Mouse (Mus musculus) CH12.LX (cell line): ENCODE results near the gene Cidec. TPM values are rescaled to one million over a fixed set of nuclear protein-coding genes. Genes with fewer than 3 reads are reported as not detected.

ENCODE experiments used
- DNase-seq: peaks from one replicate; pipeline ENCODE4 v3.0.0-alpha.2; 2013; ENCODE audit errors: extremely low read depth
- H3K27ac ChIP-seq: 2 replicates; pipeline ENCODE4 v1.5.1; 2012; ENCODE audit warnings: low read depth, mild to moderate bottlenecking, control low read depth, moderate library complexity; ENCODE audit not compliant: insufficient read depth
- H3K27me3 ChIP-seq: replicated peaks from 2 replicates; pipeline ENCODE3; 2012; ENCODE audit warnings: inconsistent platforms
- H3K36me3 ChIP-seq, 2 experiments: replicated peaks in 1 of 2; 2 replicates each; pipeline versions ENCODE3 to v1.6.1; 2012; ENCODE audit warnings: inconsistent platforms in 1 of 2, low read length in 1 of 2, mild to moderate bottlenecking in 1 of 2, mixed read lengths in 1 of 2, moderate library complexity in 1 of 2; ENCODE audit not compliant: control insufficient read depth in 1 of 2, insufficient read depth in 1 of 2
- H3K4me1 ChIP-seq, 2 experiments: 2 replicates each; pipeline ENCODE4 v1.6.1; 2012; ENCODE audit warnings: inconsistent platforms in 1 of 2, moderate library complexity in 1 of 2; ENCODE audit not compliant: insufficient read depth in 2 of 2, control insufficient read depth in 1 of 2
- H3K4me2 ChIP-seq: 2 replicates; pipeline ENCODE4 v1.6.1; 2012; ENCODE audit warnings: low read depth, mild to moderate bottlenecking, control low read depth; ENCODE audit not compliant: poor library complexity, insufficient read depth, severe bottlenecking
- H3K4me3 ChIP-seq, 3 experiments: fragments of 150-350 bp in 1 of 3; sonication (generic) in 1 of 3; replicated peaks in 1 of 3; 2 replicates each; pipeline versions ENCODE3 to v1.5.1; 2011 to 2012; ENCODE audit warnings: low read depth in 2 of 3, low read length in 2 of 3, mild to moderate bottlenecking in 2 of 3, moderate library complexity in 2 of 3, control low read depth in 1 of 3, improper control_type of control experiment in 1 of 3, inconsistent platforms in 1 of 3, mixed read lengths in 1 of 3; ENCODE audit not compliant: poor library complexity in 1 of 3
- H3K79me2 ChIP-seq: replicated peaks from 2 replicates; pipeline ENCODE4 v1.6.1; 2012; ENCODE audit warnings: mild to moderate bottlenecking, moderate library complexity; ENCODE audit not compliant: control insufficient read depth, poor library complexity, insufficient read depth, severe bottlenecking; ENCODE audit errors: extremely low read depth
- H3K9ac ChIP-seq: 2 replicates; pipeline ENCODE4 v1.6.1; 2012; ENCODE audit warnings: low read depth, mild to moderate bottlenecking, control low read depth, moderate library complexity; ENCODE audit not compliant: insufficient read depth
- H3K9me3 ChIP-seq: replicated peaks from 2 replicates; pipeline ENCODE3; 2012; ENCODE audit warnings: low read length, inconsistent platforms, mixed read lengths
- BHLHE40 ChIP-seq: IDR thresholded peaks from 2 replicates; pipeline ENCODE4 v1.6.1; 2011; ENCODE audit warnings: mild to moderate bottlenecking, low read depth, low read length, improper control_type of control experiment
- CHD1 ChIP-seq: IDR thresholded peaks from 2 replicates; pipeline ENCODE4 v1.6.1; 2012; ENCODE audit warnings: low read depth, low read length, improper control_type of control experiment, inconsistent platforms
- CTCF ChIP-seq, 2 experiments: IDR thresholded peaks in 1 of 2; conservative IDR thresholded peaks in 1 of 2; 2 replicates each; pipeline ENCODE4 v1.5.1; 2011 to 2012; ENCODE audit warnings: low read depth in 2 of 2, low read length in 2 of 2, improper control_type of control experiment in 1 of 2, inconsistent platforms in 1 of 2, mild to moderate bottlenecking in 1 of 2, moderate library complexity in 1 of 2
- E2F4 ChIP-seq: IDR thresholded peaks from 2 replicates; pipeline ENCODE4 v1.6.1; 2011; ENCODE audit warnings: low read depth, low read length, improper control_type of control experiment; ENCODE audit not compliant: insufficient replicate concordance
- EP300 ChIP-seq: IDR thresholded peaks from 2 replicates; pipeline ENCODE4 v1.6.1; 2011; ENCODE audit warnings: low read length, improper control_type of control experiment
- MAX ChIP-seq: IDR thresholded peaks from 2 replicates; pipeline ENCODE4 v1.6.1; 2011; ENCODE audit warnings: low read length, improper control_type of control experiment
- MEF2A ChIP-seq: IDR thresholded peaks from 2 replicates; pipeline ENCODE4 v1.6.1; 2014; ENCODE audit warnings: low read depth, mild to moderate bottlenecking, inconsistent platforms, low read length, improper control_type of control experiment, borderline replicate concordance
- NELFE ChIP-seq: IDR thresholded peaks from 2 replicates; pipeline ENCODE4 v1.6.1; 2011; ENCODE audit warnings: low read depth, low read length, improper control_type of control experiment
- POLR2A ChIP-seq: IDR thresholded peaks from 2 replicates; pipeline ENCODE4 v1.6.1; 2011; ENCODE audit warnings: low read depth, mild to moderate bottlenecking, improper control_type of control experiment, low read length
- POLR2AphosphoS2 ChIP-seq: IDR thresholded peaks from 2 replicates; pipeline ENCODE4 v1.6.1; 2011; ENCODE audit warnings: low read depth, low read length, improper control_type of control experiment
- RAD21 ChIP-seq: IDR thresholded peaks from 2 replicates; pipeline ENCODE4 v1.6.1; 2011; ENCODE audit warnings: low read depth, mild to moderate bottlenecking, low read length, improper control_type of control experiment, moderate library complexity
- SMC3 ChIP-seq: IDR thresholded peaks from 2 replicates; pipeline ENCODE4 v1.6.1; 2011; ENCODE audit warnings: low read depth, low read length, improper control_type of control experiment
- TBP ChIP-seq: conservative IDR thresholded peaks from 2 replicates; pipeline ENCODE4 v1.6.1; 2011; ENCODE audit warnings: low read depth, low read length, improper control_type of control experiment
- UBTF ChIP-seq: IDR thresholded peaks from 2 replicates; pipeline ENCODE4 v1.6.1; 2012; ENCODE audit warnings: low read depth, mild to moderate bottlenecking, inconsistent platforms, low read length, improper control_type of control experiment, moderate library complexity
- USF1 ChIP-seq: IDR thresholded peaks from 2 replicates; pipeline ENCODE4 v1.6.1; 2014; ENCODE audit warnings: low read depth, mild to moderate bottlenecking, inconsistent platforms, low read length, improper control_type of control experiment
- ZKSCAN1 ChIP-seq: IDR thresholded peaks from 2 replicates; pipeline ENCODE4 v1.6.1; 2012; ENCODE audit warnings: low read depth, inconsistent platforms, low read length, improper control_type of control experiment, borderline replicate concordance
- ZNF384 ChIP-seq: IDR thresholded peaks from 2 replicates; pipeline ENCODE4 v1.6.1; 2012; ENCODE audit warnings: low read depth, low read length, improper control_type of control experiment, inconsistent platforms
- dilution Hi-C: fragments of 300-500 bp; cut with MboI; formaldehyde crosslinking; loops from 2 replicates; pipeline ENCODE4 v1.14.3; 2020; ENCODE audit warnings: low sequenced_read_pairs; ENCODE audit not compliant: extremely low pct_unique_long_range_greater_than_20kb, extremely low pct_ligation_motif_present
- in situ Hi-C: fragments of 300-500 bp; cut with MboI; formaldehyde crosslinking; loops from 3 replicates; pipeline ENCODE4 v1.14.3; 2019; ENCODE audit warnings: low sequenced_read_pairs, low pct_ligation_motif_present, low pct_unique_long_range_greater_than_20kb, mixed read lengths
- polyA plus RNA-seq: library from polyadenylated mRNA; unstranded; fragments of >175 nt; gene quantifications from 2 replicates; pipeline ENCODE4 v1.2.1, GENCODE M21; 2012; ENCODE audit warnings: low read depth; ENCODE audit not compliant: insufficient read length
- total RNA-seq, 2 experiments: library from RNA; depleted of rRNA; stranded (reverse); fragments of 300-350 nt in 1 of 2; fragments of >200 nt in 1 of 2; gene quantifications; 2 replicates each; pipeline ENCODE4 v1.2.3; 2012 to 2014

The Cidec gene
- total and polyA plus RNA-seq, 3 experiments, result not detected

- dilution Hi-C loops, result no loop called here
- H3K4me2 ChIP-seq, result no peak overlapping the region; the same call in 1 of the 2 replicates
- in situ Hi-C loops, result no loop called here
Measured at GRCm38 (mm10) chr6:113468512-113468911, 33.0 kb upstream of the Cidec start.

DNA sequence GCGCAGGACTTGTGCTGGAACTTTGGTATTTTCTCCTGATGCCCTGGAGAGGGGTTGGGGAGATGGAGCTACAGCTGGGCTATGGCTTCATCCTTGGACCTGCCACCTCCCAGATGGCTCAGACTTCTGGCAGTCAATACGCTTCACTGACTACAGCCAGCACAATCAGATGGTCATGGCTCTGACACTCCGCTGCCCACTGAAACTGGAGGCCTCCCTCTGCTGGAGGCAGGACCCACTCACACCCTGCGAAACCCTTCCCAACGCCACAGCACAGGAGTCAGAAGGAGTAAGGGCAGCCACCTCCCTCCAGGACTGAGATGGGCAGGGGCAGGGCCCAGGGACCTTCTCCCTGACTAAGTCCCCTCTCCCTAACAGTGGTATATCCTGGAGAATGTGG, 30.0 kb upstream of the Cidec start:
- TF ChIP-seq CTCF (conservative IDR thresholded peaks at IDR 0.05 in 1 of 2, IDR thresholded peaks at IDR 0.05 in 1 of 2; ENCODE audit: low read depth in 2 of 2, low read length in 2 of 2) (peak in 1 of 2 experiments; percentile 39; a peak in 2 of 4 replicates), SMC3 (0 out of 2 replicates have a peak, but pooled peaks have one; percentile 12), EP300 (no peak), TBP (no peak)
- in situ Hi-C loops, result no loop called here
- H3K4me2 ChIP-seq, result no peak overlapping the region
- H3K36me3 ChIP-seq, result no peaks in the 10 kb centered on the region
- H3K27ac ChIP-seq, result no peak overlapping the region
- DNase-seq, result no peak
- no peaks in the 10 kb centered on the region for H3K9me3 ChIP-seq
- no peak overlapping the region for H3K4me3 ChIP-seq
- dilution Hi-C loops, result no loop called here
- no peaks in the 10 kb centered on the region for H3K79me2 ChIP-seq
- H3K27me3 ChIP-seq, result peaks cover 30% of the 10 kb centered on the region
- H3K9ac ChIP-seq, result no peak overlapping the region
- peaks cover 13 to 19% of the 10 kb centered on the region in 2 experiments; a peak in 3 of 4 replicates for H3K4me1 ChIP-seq

More at GRCm38 (mm10) chr6:113468512-113468911, 33.0 kb upstream of the Cidec start:
- H3K9ac ChIP-seq, result no peak overlapping the region
- no peaks in the 10 kb centered on the region for H3K36me3 ChIP-seq
- H3K9me3 ChIP-seq, result no peaks in the 10 kb centered on the region
- peaks cover 40% of the 10 kb centered on the region for H3K27me3 ChIP-seq
- no peak for DNase-seq
- H3K27ac ChIP-seq, result no peak overlapping the region
- no peak overlapping the region for H3K4me3 ChIP-seq
- TF ChIP-seq BHLHE40, result no peak
- no peak for TF ChIP-seq E2F4
- peaks cover 13 to 19% of the 10 kb centered on the region in 2 experiments; a peak in 3 of 4 replicates for H3K4me1 ChIP-seq
- no peaks in the 10 kb centered on the region for H3K79me2 ChIP-seq

DNA sequence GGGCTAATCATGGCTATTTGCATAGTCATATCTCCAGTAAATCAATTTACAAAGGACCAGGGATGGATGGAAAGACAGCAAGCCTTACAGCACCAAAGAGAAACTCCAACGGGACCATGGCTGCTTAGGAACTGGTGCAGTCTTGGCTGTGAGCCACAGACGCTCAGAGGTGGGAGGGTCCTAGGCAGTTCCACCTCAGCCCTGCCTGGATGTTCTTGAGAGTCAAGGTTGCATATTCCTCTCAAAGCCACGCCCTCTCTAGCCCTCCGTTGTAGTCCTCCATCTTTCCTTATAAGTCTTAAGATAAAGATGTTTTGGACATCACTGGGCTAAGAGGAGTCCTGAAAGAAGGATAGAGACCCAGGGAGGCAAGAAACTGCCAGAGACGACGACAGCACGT, 28.5 kb upstream of the Cidec start:
- in situ Hi-C loops (no loop called here), dilution Hi-C loops (no loop called here)
- no peak overlapping the region for H3K4me3 ChIP-seq
- no peaks in the 10 kb centered on the region for H3K9me3 ChIP-seq
- H3K27me3 ChIP-seq, result peaks cover 41% of the 10 kb centered on the region
- TF ChIP-seq POLR2AphosphoS2 (no peak), ZKSCAN1 (no peak), UBTF (no peak), RAD21 (no peak), NELFE (no peak), EP300 (no peak), CHD1 (no peak), USF1 (no peak), MEF2A (no peak), ZNF384 (no peak), MAX (no peak), POLR2A (no peak)
- H3K4me1 ChIP-seq, result peaks cover 13 to 19% of the 10 kb centered on the region in 2 experiments; a peak in 3 of 4 replicates
- no peak overlapping the region for H3K9ac ChIP-seq
- DNase-seq, result no peak
- no peak overlapping the region for H3K27ac ChIP-seq
- no peaks in the 10 kb centered on the region for H3K79me2 ChIP-seq
- no peaks in the 10 kb centered on the region for H3K36me3 ChIP-seq
- H3K4me2 ChIP-seq, result no peak overlapping the region
